Mouse (Mus musculus) heart, postnatal 0 days (tissue): ENCODE measurements around the gene Supt6.

Experiments
- CTCF ChIP-seq: IDR thresholded peaks from 2 replicates; pipeline ENCODE4 v1.5.1; 2016; ENCODE audit warnings: antibody characterized with exemption, control low read depth, low read depth
- EP300 ChIP-seq: IDR thresholded peaks from 2 replicates; pipeline ENCODE4 v1.6.1; 2016; ENCODE audit warnings: antibody characterized with exemption, low read depth

DNA sequence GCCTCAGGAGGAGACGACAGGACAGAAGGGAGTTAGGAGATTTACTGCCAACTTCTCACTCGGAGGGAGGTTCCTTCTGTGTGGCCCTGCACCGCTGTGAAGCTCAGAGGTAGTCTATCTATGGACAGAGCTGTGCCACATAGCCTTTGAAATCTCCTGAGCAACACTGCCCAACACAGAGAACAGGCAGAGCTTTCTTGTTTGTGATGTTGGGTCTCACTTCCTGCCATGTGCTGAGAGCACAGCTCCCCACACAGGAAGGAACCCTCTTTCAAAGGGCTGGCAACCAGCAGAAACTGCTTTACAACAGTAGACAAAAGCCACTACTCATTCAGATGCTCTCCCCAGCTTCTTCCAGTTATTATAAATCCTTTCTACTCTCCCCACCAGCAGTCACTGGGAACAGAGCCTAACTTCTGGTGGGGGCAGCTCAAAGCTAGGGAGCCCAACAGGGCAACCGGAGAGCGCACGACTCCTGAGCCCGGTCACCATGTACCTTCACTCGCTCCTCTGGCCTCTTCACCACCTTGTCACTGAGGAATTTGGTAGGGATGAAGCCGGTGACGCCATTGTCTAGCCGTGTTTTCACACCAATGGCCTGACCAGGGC, 30.0 kb downstream of the Supt6 start:
- no peak for TF ChIP-seq CTCF
- TF ChIP-seq EP300, result no peak
